Mouse (Mus musculus) embryonic facial prominence, embryonic 11.5 days (tissue): ENCODE measurements around the gene 1700017D01Rik. TPM values are rescaled to one million over a fixed set of nuclear protein-coding genes. Genes with fewer than 3 reads are reported as not detected.
"Not testable (repeated sequence)": the region's sequence is repeated elsewhere in the genome, so short reads cannot be mapped to it uniquely, and the experiment has no call there.

ENCODE experiments used
- ATAC-seq: fragments of 200-750 bp; cut with Nextera tagmentation; replicated peaks from 2 replicates; pipeline ENCODE4 v1.8.0; 2017; ENCODE audit warnings: low read depth; ENCODE audit not compliant: insufficient number of reproducible peaks, low FRiP score, low TSS enrichment
- DNase-seq: peaks from one replicate; pipeline ENCODE4 v3.0.0-alpha.2; 2015; ENCODE audit warnings: low spot score
- H3K27ac ChIP-seq: fragments of 300-500 bp; sonication (generic); replicated peaks from 2 replicates; pipeline ENCODE4 v1.5.1; 2014; ENCODE audit warnings: mild to moderate bottlenecking, low read depth, low read length, control low read depth
- H3K27me3 ChIP-seq: fragments of 300-500 bp; sonication (generic); 2 replicates; pipeline ENCODE4 v1.6.1; 2014; ENCODE audit warnings: mild to moderate bottlenecking, low read length, moderate library complexity, mixed read lengths; ENCODE audit not compliant: control insufficient read depth, insufficient read depth
- H3K36me3 ChIP-seq: fragments of 300-500 bp; sonication (generic); replicated peaks from 2 replicates; pipeline ENCODE4 v1.6.1; 2014; ENCODE audit warnings: low read depth, mild to moderate bottlenecking, low read length, moderate library complexity, mixed read lengths; ENCODE audit not compliant: control insufficient read depth, insufficient read depth
- H3K4me1 ChIP-seq: fragments of 300-500 bp; sonication (generic); 2 replicates; pipeline ENCODE4 v1.6.1; 2014; ENCODE audit warnings: low read length, mixed read lengths; ENCODE audit not compliant: control insufficient read depth, insufficient read depth
- H3K4me2 ChIP-seq: fragments of 300-500 bp; sonication (generic); 2 replicates; pipeline ENCODE4 v1.6.1; 2014; ENCODE audit warnings: low read depth, mild to moderate bottlenecking, control low read depth, low read length, moderate library complexity
- H3K4me3 ChIP-seq: fragments of 300-500 bp; sonication (generic); 2 replicates; pipeline ENCODE4 v1.5.1; 2014; ENCODE audit warnings: low read depth, low read length, control low read depth
- H3K9ac ChIP-seq: fragments of 300-500 bp; sonication (generic); replicated peaks from 2 replicates; pipeline ENCODE4 v1.6.1; 2014; ENCODE audit warnings: mild to moderate bottlenecking, control low read depth, low read length
- H3K9me3 ChIP-seq: fragments of 300-500 bp; sonication (generic); replicated peaks from 2 replicates; pipeline ENCODE4 v1.6.1; 2016; ENCODE audit warnings: mild to moderate bottlenecking, low read length, inconsistent platforms, mixed read lengths; ENCODE audit not compliant: control insufficient read depth
- WGBS: fragments of 180-500 bp; shearing (Covaris S2); extraction: QIAGEN DNeasy Blood & Tissue Kit; methylation state at CpG from one replicate; pipeline ENCODE4 v1.1.7; 2014; 5-methylcytosine and 5-hydroxymethylcytosine counted together
- polyA plus RNA-seq: library from polyadenylated mRNA; unstranded; fragments of >200 nt; fragmentation: Nextera tagmentation; extraction: Ambion mirVana; gene quantifications from 2 replicates; pipeline ENCODE4 v1.2.1, GENCODE M21; 2014

The 1700017D01Rik gene
- polyA plus RNA-seq, 1 experiment from 2014 or later, result not detected

GRCm38 (mm10) chr19:11119338-11119737 lies 11.3 kb downstream of the 1700017D01Rik start:
- H3K4me2 ChIP-seq, result no peak overlapping the region
- no peaks in the 10 kb centered on the region for H3K36me3 ChIP-seq
- no peak overlapping the region for H3K9ac ChIP-seq
- no peak overlapping the region for H3K27ac ChIP-seq
- no peaks in the 10 kb centered on the region for H3K27me3 ChIP-seq
- 91% methylated on average over 2 of the region's 2 CpGs for WGBS
- H3K4me1 ChIP-seq, result no peaks in the 10 kb centered on the region
- ATAC-seq (no peak), DNase-seq (no peak)
- H3K9me3 ChIP-seq, result no peaks in the 10 kb centered on the region
- H3K4me3 ChIP-seq, result no peak overlapping the region

GRCm38 (mm10) chr19:11107746-11108145 lies 22.9 kb downstream of the 1700017D01Rik start:
- no peak overlapping the region for H3K4me3 ChIP-seq
- DNase-seq (no peak), ATAC-seq (no peak)
- no peaks in the 10 kb centered on the region for H3K9me3 ChIP-seq
- H3K27me3 ChIP-seq, result no peaks in the 10 kb centered on the region
- no peaks in the 10 kb centered on the region for H3K4me1 ChIP-seq
- H3K4me2 ChIP-seq, result no peak overlapping the region
- 88% methylated on average over 3 of the region's 3 CpGs for WGBS
- no peak overlapping the region for H3K27ac ChIP-seq
- no peak overlapping the region for H3K9ac ChIP-seq
- no peaks in the 10 kb centered on the region for H3K36me3 ChIP-seq

- no peak overlapping the region for H3K4me2 ChIP-seq
- H3K4me3 ChIP-seq, result no peak overlapping the region
- no peaks in the 10 kb centered on the region for H3K9me3 ChIP-seq
- WGBS, result 83% methylated on average over 1 of the region's 1 CpGs
- H3K27ac ChIP-seq, result no peak overlapping the region
- no peaks in the 10 kb centered on the region for H3K27me3 ChIP-seq
- H3K9ac ChIP-seq, result no peak overlapping the region
- ATAC-seq (no peak), DNase-seq (no peak)
- H3K36me3 ChIP-seq, result no peaks in the 10 kb centered on the region
- H3K4me1 ChIP-seq, result no peaks in the 10 kb centered on the region
Observed at GRCm38 (mm10) chr19:11101880-11102279, 28.8 kb downstream of the 1700017D01Rik start.

- Histone ChIP-seq H3K9me3 (no peaks in the 10 kb centered on the region), H3K36me3 (no peaks in the 10 kb centered on the region), H3K9ac (no peak overlapping the region), H3K4me3 (no peak overlapping the region), H3K4me2 (no peak overlapping the region), H3K27ac (no peak overlapping the region), H3K27me3 (no peaks in the 10 kb centered on the region), H3K4me1 (no peaks in the 10 kb centered on the region)
- WGBS, result 81% methylated on average over 3 of the region's 3 CpGs
- DNase-seq (no peak), ATAC-seq (no peak)
Observed at GRCm38 (mm10) chr19:11098401-11098800, 32.3 kb downstream of the 1700017D01Rik start.

GRCm38 (mm10) chr19:11092131-11092530 lies 38.5 kb downstream of the 1700017D01Rik start:
- H3K27me3 ChIP-seq, H3K4me1 ChIP-seq, H3K27ac ChIP-seq, H3K9ac ChIP-seq, H3K9me3 ChIP-seq, ATAC-seq, H3K36me3 ChIP-seq: not testable (repeated sequence)
- DNase-seq, result peak; percentile 6
- peak overlapping the region; percentile 34 for H3K4me2 ChIP-seq
- 4% methylated on average over 50 of the region's 50 CpGs for WGBS
- peak overlapping the region; percentile 23; the same call in 1 of the 2 replicates for H3K4me3 ChIP-seq

GRCm38 (mm10) chr19:11080934-11081333 lies 49.7 kb downstream of the 1700017D01Rik start, which contains the start of gene Ms4a8a:
Gene Ms4a8a, minus strand, starts transcription at chr19:11081102.
- Histone ChIP-seq H3K36me3 (no peaks in the 10 kb centered on the region), H3K27me3 (no peaks in the 10 kb centered on the region), H3K27ac (no peak within 1 kb of the TSS), H3K4me3 (no peak within 1 kb of the TSS), H3K4me1 (no peaks in the 10 kb centered on the region), H3K4me2 (no peak within 1 kb of the TSS), H3K9ac (no peak within 1 kb of the TSS), H3K9me3 (no peaks in the 10 kb centered on the region)
- ATAC-seq (no peak), DNase-seq (no peak)
- 84% methylated on average over 4 of the region's 4 CpGs for WGBS

- Histone ChIP-seq H3K36me3 (no peaks in the 10 kb centered on the region), H3K9me3 (no peaks in the 10 kb centered on the region), H3K27ac (no peak overlapping the region), H3K9ac (no peak overlapping the region), H3K4me3 (no peak overlapping the region), H3K4me2 (no peak overlapping the region), H3K4me1 (no peaks in the 10 kb centered on the region), H3K27me3 (no peaks in the 10 kb centered on the region; the same call in 1 of the 2 replicates)
- DNase-seq (no peak), ATAC-seq (no peak)
- 88% methylated on average over 3 of the region's 3 CpGs for WGBS
Observed at GRCm38 (mm10) chr19:11070364-11070763, 60.3 kb downstream of the 1700017D01Rik start.

GRCm38 (mm10) chr19:11065202-11065875 lies 65.3 kb downstream of the 1700017D01Rik start:
- Histone ChIP-seq H3K9ac (no peak overlapping the region), H3K4me2 (no peak overlapping the region), H3K9me3 (no peaks in the 10 kb centered on the region), H3K27ac (no peak overlapping the region), H3K27me3 (no peaks in the 10 kb centered on the region), H3K4me1 (no peaks in the 10 kb centered on the region), H3K36me3 (no peaks in the 10 kb centered on the region), H3K4me3 (no peak overlapping the region)
- 75% methylated on average over 2 of the region's 2 CpGs for WGBS
- no peak for ATAC-seq
- no peak for DNase-seq
